Mouse (Mus musculus) intestine, postnatal 0 days (tissue): ENCODE data around the gene Pkd2l1. TPM values are rescaled to one million over a fixed set of nuclear protein-coding genes. Genes with fewer than 3 reads are reported as not detected.

Experiments
- ATAC-seq: fragments of 200-750 bp; cut with Nextera tagmentation; 2 replicates; pipeline ENCODE4 v1.8.0; 2017; ENCODE audit warnings: mild to moderate bottlenecking, moderate TSS enrichment, moderate library complexity
- H3K27ac ChIP-seq: fragments of 300-500 bp; sonication (generic); 2 replicates; pipeline ENCODE4 v1.5.1; 2014; ENCODE audit warnings: mild to moderate bottlenecking, low read depth, low read length, moderate library complexity
- H3K27me3 ChIP-seq: fragments of 300-500 bp; sonication (generic); replicated peaks from 2 replicates; pipeline ENCODE4 v1.6.1; 2014; ENCODE audit warnings: low read length, mixed read lengths; ENCODE audit not compliant: control insufficient read depth, insufficient read depth
- H3K36me3 ChIP-seq: fragments of 300-500 bp; sonication (generic); 2 replicates; pipeline ENCODE4 v1.6.1; 2014; ENCODE audit warnings: mild to moderate bottlenecking, moderate library complexity; ENCODE audit not compliant: control insufficient read depth, insufficient read depth
- H3K4me1 ChIP-seq: fragments of 300-500 bp; sonication (generic); replicated peaks from 2 replicates; pipeline ENCODE4 v1.6.1; 2014; ENCODE audit warnings: antibody characterized with exemption, low read length, mixed read lengths; ENCODE audit not compliant: control insufficient read depth, insufficient read depth
- H3K4me2 ChIP-seq: fragments of 300-500 bp; sonication (generic); replicated peaks from 2 replicates; pipeline ENCODE4 v1.6.1; 2014; ENCODE audit warnings: low read depth, mild to moderate bottlenecking, moderate library complexity
- H3K4me3 ChIP-seq: fragments of 300-500 bp; sonication (generic); 2 replicates; pipeline ENCODE4 v1.5.1; 2014; ENCODE audit warnings: low read depth, low read length
- H3K9ac ChIP-seq: fragments of 300-500 bp; sonication (generic); 2 replicates; pipeline ENCODE4 v1.6.1; 2014; ENCODE audit warnings: mild to moderate bottlenecking, low read depth, low read length
- H3K9me3 ChIP-seq: fragments of 300-500 bp; sonication (generic); 2 replicates; pipeline ENCODE4 v1.6.1; 2016; ENCODE audit warnings: mixed run types; ENCODE audit not compliant: control insufficient read depth
- CTCF ChIP-seq: sonication (generic); IDR thresholded peaks from 2 replicates; pipeline ENCODE4 v1.5.1; 2016; ENCODE audit warnings: low read depth, mild to moderate bottlenecking, control low read depth, antibody characterized with exemption, moderate library complexity
- WGBS: fragments of 180-500 bp; shearing (Covaris S2); extraction: QIAGEN DNeasy Blood & Tissue Kit; methylation state at CpG from one replicate; pipeline ENCODE4 v1.1.7; 2014; 5-methylcytosine and 5-hydroxymethylcytosine counted together
- polyA plus RNA-seq: library from polyadenylated mRNA; unstranded; fragments of >200 nt; fragmentation: Nextera tagmentation; extraction: Ambion mirVana; gene quantifications from 2 replicates; pipeline ENCODE4 v1.2.1, GENCODE M21; 2015

Gene Pkd2l1
- polyA plus RNA-seq, 1 experiment from 2014 or later, result not detected

GRCm38 (mm10) chr19:44104393-44104792 lies 87.8 kb downstream of the Pkd2l1 start:
- WGBS, result 83% methylated on average over 1 of the region's 1 CpGs
- H3K9ac ChIP-seq, result no peak overlapping the region
- ATAC-seq, result no peak
- H3K9me3 ChIP-seq, result no peaks in the 10 kb centered on the region
- 0 out of 2 replicates have a peak, but pooled peaks cover 4% of the 10 kb centered on the region for H3K4me1 ChIP-seq
- H3K4me2 ChIP-seq, result no peak overlapping the region
- no peak overlapping the region for H3K4me3 ChIP-seq
- H3K27me3 ChIP-seq, result no peaks in the 10 kb centered on the region
- no peak for TF ChIP-seq CTCF
- no peak overlapping the region for H3K27ac ChIP-seq
- H3K36me3 ChIP-seq, result peaks cover 8% of the 10 kb centered on the region

- Histone ChIP-seq H3K9me3 (no peaks in the 10 kb centered on the region), H3K36me3 (peaks cover 17% of the 10 kb centered on the region), H3K9ac (no peak overlapping the region), H3K4me1 (0 out of 2 replicates have a peak, but pooled peaks cover 2% of the 10 kb centered on the region), H3K4me2 (no peak overlapping the region), H3K4me3 (no peak overlapping the region), H3K27me3 (no peaks in the 10 kb centered on the region), H3K27ac (no peak overlapping the region)
- WGBS, result 85% methylated on average over 3 of the region's 3 CpGs
- TF ChIP-seq CTCF, result no peak
- no peak for ATAC-seq
Observed at GRCm38 (mm10) chr19:44103001-44103400, 89.2 kb downstream of the Pkd2l1 start.

DNA sequence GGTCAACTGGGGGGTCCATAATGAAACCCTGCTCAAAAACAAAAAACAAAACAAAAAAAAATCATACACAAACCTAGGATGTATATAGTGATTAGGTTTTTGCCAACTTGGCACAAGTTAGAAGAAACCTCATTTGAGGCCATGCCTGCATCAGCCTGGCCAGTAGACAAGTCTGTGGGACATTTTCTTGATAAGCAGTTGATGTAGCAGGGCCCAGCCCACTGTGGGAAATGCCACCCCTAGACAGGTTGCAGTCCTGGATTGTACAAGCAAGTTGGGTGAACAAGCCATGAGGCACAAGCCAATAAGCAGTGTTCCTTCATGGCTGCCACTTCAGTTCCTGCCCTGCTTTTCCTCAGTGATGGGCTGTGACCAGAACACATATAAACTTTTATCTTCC lies 91.4 kb downstream of the Pkd2l1 start:
- Histone ChIP-seq H3K9ac (no peak overlapping the region), H3K4me2 (no peak overlapping the region), H3K4me3 (no peak overlapping the region), H3K4me1 (no peaks in the 10 kb centered on the region), H3K9me3 (peaks cover 3% of the 10 kb centered on the region; the same call in 1 of the 2 replicates), H3K36me3 (peaks cover 37% of the 10 kb centered on the region), H3K27ac (no peak overlapping the region), H3K27me3 (no peaks in the 10 kb centered on the region)
- TF ChIP-seq CTCF, result no peak
- no peak for ATAC-seq

Other genes starting within 250 kb of the Pkd2l1 start
- gene Cpn1, start 205.9 kb downstream of the Pkd2l1 start, polyA plus RNA-seq, result 14.3 and 18.7 TPM in 2 replicates
- gene Cyp2c23, start 163.2 kb downstream of the Pkd2l1 start, polyA plus RNA-seq, result 2.7 and 4.0 TPM in 2 replicates
- 21.0 and 24.3 TPM in 2 replicates for gene Erlin1, start 122.7 kb downstream of the Pkd2l1 start, polyA plus RNA-seq
- 41.2 and 46.7 TPM in 2 replicates for gene Chuk, start 85.0 kb downstream of the Pkd2l1 start, polyA plus RNA-seq
- 10.7 and 12.5 TPM in 2 replicates for gene Cwf19l1, start 56.6 kb downstream of the Pkd2l1 start, polyA plus RNA-seq
- gene Bloc1s2, start 46.0 kb downstream of the Pkd2l1 start, polyA plus RNA-seq, result 76.2 and 78.4 TPM in 2 replicates
- gene Scd3, start 10.8 kb upstream of the Pkd2l1 start, polyA plus RNA-seq, result not detected in 2 replicates
- 35.6 and 42.1 TPM in 2 replicates for gene Scd2, start 101.2 kb upstream of the Pkd2l1 start, polyA plus RNA-seq
- 0.04 TPM in 1 of 2 replicates, not detected in the other for gene Scd4, start 140.7 kb upstream of the Pkd2l1 start, polyA plus RNA-seq
- gene Scd1, start 215.4 kb upstream of the Pkd2l1 start, polyA plus RNA-seq, result 1.5 and 2.6 TPM in 2 replicates